Mouse (Mus musculus) monocyte, adult 2 months (primary cell): ENCODE measurements around the gene Stk17b.

Experiments
- DNase-seq, 2 experiments: peaks; one replicate each; pipeline ENCODE4 v3.0.0; 2022; ENCODE audit warnings: low spot score in 2 of 2, low read depth in 1 of 2

The Stk17b gene

GRCm38 (mm10) chr1:53784721-53785418 is at the start of gene Stk17b:
Gene Stk17b, minus strand, starts transcription at chr1:53785224.
- peak; percentile 69 to 80 for DNase-seq

GRCm38 (mm10) chr1:53830286-53830685 is 45.3 kb upstream of the Stk17b start:
- no peak for DNase-seq

- DNase-seq, result no peak
These were observed 44.1 kb upstream of the Stk17b start for GRCm38 (mm10) chr1:53829089-53829488.

GRCm38 (mm10) chr1:53824446-53825337 is 39.7 kb upstream of the Stk17b start:
- peak in 1 of 2 experiments; percentile 29 for DNase-seq

- peak; percentile 47 to 62 for DNase-seq
These were observed 38.8 kb upstream of the Stk17b start for GRCm38 (mm10) chr1:53823687-53824445.

- DNase-seq, result no peak
These were observed 37.0 kb upstream of the Stk17b start for GRCm38 (mm10) chr1:53821983-53822382.

GRCm38 (mm10) chr1:53820041-53820632 is 35.1 kb upstream of the Stk17b start:
- no peak for DNase-seq

- DNase-seq, result no peak
These were observed 33.2 kb upstream of the Stk17b start for GRCm38 (mm10) chr1:53818072-53818862.

- no peak for DNase-seq
These were observed 31.3 kb upstream of the Stk17b start for GRCm38 (mm10) chr1:53816353-53816752.

- DNase-seq, result no peak
These were observed 29.2 kb upstream of the Stk17b start for GRCm38 (mm10) chr1:53814077-53814705.

GRCm38 (mm10) chr1:53811919-53812318 is 26.9 kb upstream of the Stk17b start:
- no peak for DNase-seq

GRCm38 (mm10) chr1:53808229-53808628 is 23.2 kb upstream of the Stk17b start:
- no peak for DNase-seq

GRCm38 (mm10) chr1:53797811-53798210 is 12.8 kb upstream of the Stk17b start:
- no peak for DNase-seq

- no peak for DNase-seq
These were observed 12.1 kb upstream of the Stk17b start for GRCm38 (mm10) chr1:53797074-53797473.

GRCm38 (mm10) chr1:53796271-53796670 is 11.2 kb upstream of the Stk17b start:
- DNase-seq, result no peak

GRCm38 (mm10) chr1:53795591-53795990 is 10.6 kb upstream of the Stk17b start:
- no peak for DNase-seq

GRCm38 (mm10) chr1:53795081-53795480 is 10.1 kb upstream of the Stk17b start:
- DNase-seq, result no peak

- DNase-seq, result no peak
These were observed 9.3 kb upstream of the Stk17b start for GRCm38 (mm10) chr1:53794279-53794678.

- DNase-seq, result peak in 1 of 2 experiments; percentile 32
These were observed 6.3 kb upstream of the Stk17b start for GRCm38 (mm10) chr1:53791343-53791742.

- peak in 1 of 2 experiments; percentile 36 for DNase-seq
These were observed 718 bp downstream of the Stk17b start for GRCm38 (mm10) chr1:53784291-53784720.
